Mouse (Mus musculus): ENCODE results near the gene Cacna1d. TPM values are rescaled to one million over a fixed set of nuclear protein-coding genes. Genes with fewer than 3 reads are reported as not detected.

Gene Cacna1d
- polyA plus RNA-seq, 1 experiment, result not detected

- H3ac ChIP-seq (ENCODE audit: control insufficient read depth, insufficient read length, low read depth), result no peak overlapping the region
- no peak overlapping the region for H3K4me3 ChIP-seq (ENCODE audit: insufficient read depth, poor library complexity, severe bottlenecking)
- peaks cover 3% of the 10 kb centered on the region for H3K27me3 ChIP-seq (ENCODE audit: control insufficient read depth, insufficient read depth, insufficient read length)
- TF ChIP-seq CTCF (IDR thresholded peaks at IDR 0.05; ENCODE audit: control insufficient read depth, insufficient read depth, insufficient read length) (no peak), FOSL1 (IDR thresholded peaks at IDR 0.05; ENCODE audit: insufficient read depth, low read length, poor library complexity, severe bottlenecking) (no peak), USF1 (IDR thresholded peaks at IDR 0.05; ENCODE audit: low read depth) (no peak), CEBPB (IDR thresholded peaks at IDR 0.05; ENCODE audit: low read depth) (no peak), MYOG (IDR thresholded peaks at IDR 0.05; ENCODE audit: control insufficient read depth, extremely low read depth, insufficient read length) (no peak), MYOD1 (IDR thresholded peaks at IDR 0.05; ENCODE audit: control insufficient read depth, insufficient read length, low read depth) (no peak)
- no peaks in the 10 kb centered on the region for H3K79me3 ChIP-seq (ENCODE audit: low read depth)
- no peaks in the 10 kb centered on the region for H3K79me2 ChIP-seq (ENCODE audit: control insufficient read depth, insufficient read depth)
- no peaks in the 10 kb centered on the region for H3K36me3 ChIP-seq (ENCODE audit: control insufficient read depth, insufficient read depth)
Observed at GRCm38 (mm10) chr14:30106550-30106949, 384.7 kb downstream of the Cacna1d start.

- Histone ChIP-seq H3K36me3 (ENCODE audit: control insufficient read depth, insufficient read depth) (no peaks in the 10 kb centered on the region), H3K4me3 (ENCODE audit: insufficient read depth, poor library complexity, severe bottlenecking) (no peak overlapping the region), H3K79me2 (ENCODE audit: control insufficient read depth, insufficient read depth) (no peaks in the 10 kb centered on the region), H3K79me3 (ENCODE audit: low read depth) (no peaks in the 10 kb centered on the region), H3K27me3 (ENCODE audit: control insufficient read depth, insufficient read depth, insufficient read length) (peaks cover under 1% of the 10 kb centered on the region), H3ac (ENCODE audit: control insufficient read depth, insufficient read length, low read depth) (no peak overlapping the region)
- no peak for TF ChIP-seq CEBPB (IDR thresholded peaks at IDR 0.05; ENCODE audit: low read depth)
- no peak for TF ChIP-seq MYOG (IDR thresholded peaks at IDR 0.05; ENCODE audit: control insufficient read depth, extremely low read depth, insufficient read length)
- TF ChIP-seq FOSL1 (IDR thresholded peaks at IDR 0.05; ENCODE audit: insufficient read depth, low read length, poor library complexity, severe bottlenecking), result no peak
- no peak for TF ChIP-seq CTCF (IDR thresholded peaks at IDR 0.05; ENCODE audit: control insufficient read depth, insufficient read depth, insufficient read length)
- no peak for TF ChIP-seq MYOD1 (IDR thresholded peaks at IDR 0.05; ENCODE audit: control insufficient read depth, insufficient read length, low read depth)
- no peak for TF ChIP-seq MAX (IDR thresholded peaks at IDR 0.05)
- TF ChIP-seq USF1 (IDR thresholded peaks at IDR 0.05; ENCODE audit: low read depth), result no peak
Observed at GRCm38 (mm10) chr14:30105551-30105950, 385.7 kb downstream of the Cacna1d start.

GRCm38 (mm10) chr14:30103946-30104536 lies 387.2 kb downstream of the Cacna1d start:
- peaks cover 8% of the 10 kb centered on the region for H3K27me3 ChIP-seq (ENCODE audit: control insufficient read depth, insufficient read depth, insufficient read length)
- H3K36me3 ChIP-seq (ENCODE audit: control insufficient read depth, insufficient read depth), result no peaks in the 10 kb centered on the region
- no peak overlapping the region for H3ac ChIP-seq (ENCODE audit: control insufficient read depth, insufficient read length, low read depth)
- TF ChIP-seq MAX (IDR thresholded peaks at IDR 0.05) (no peak), FOSL1 (IDR thresholded peaks at IDR 0.05; ENCODE audit: insufficient read depth, low read length, poor library complexity, severe bottlenecking) (no peak), CEBPB (IDR thresholded peaks at IDR 0.05; ENCODE audit: low read depth) (no peak), MYOD1 (IDR thresholded peaks at IDR 0.05; ENCODE audit: control insufficient read depth, insufficient read length, low read depth) (no peak), MYOG (IDR thresholded peaks at IDR 0.05; ENCODE audit: control insufficient read depth, extremely low read depth, insufficient read length) (no peak), CTCF (IDR thresholded peaks at IDR 0.05; ENCODE audit: control insufficient read depth, insufficient read depth, insufficient read length) (no peak), USF1 (IDR thresholded peaks at IDR 0.05; ENCODE audit: low read depth) (no peak)
- no peaks in the 10 kb centered on the region for H3K79me3 ChIP-seq (ENCODE audit: low read depth)
- no peak overlapping the region for H3K4me3 ChIP-seq (ENCODE audit: insufficient read depth, poor library complexity, severe bottlenecking)
- H3K79me2 ChIP-seq (ENCODE audit: control insufficient read depth, insufficient read depth), result no peaks in the 10 kb centered on the region

GRCm38 (mm10) chr14:30097239-30097638 lies 394.0 kb downstream of the Cacna1d start:
- H3K36me3 ChIP-seq (ENCODE audit: control insufficient read depth, insufficient read depth), result no peaks in the 10 kb centered on the region
- no peak for TF ChIP-seq MAX (IDR thresholded peaks at IDR 0.05)
- no peak for TF ChIP-seq USF1 (IDR thresholded peaks at IDR 0.05; ENCODE audit: low read depth)
- TF ChIP-seq FOSL1 (IDR thresholded peaks at IDR 0.05; ENCODE audit: insufficient read depth, low read length, poor library complexity, severe bottlenecking), result no peak
- no peak for TF ChIP-seq MYOG (IDR thresholded peaks at IDR 0.05; ENCODE audit: control insufficient read depth, extremely low read depth, insufficient read length)
- TF ChIP-seq CTCF (IDR thresholded peaks at IDR 0.05; ENCODE audit: control insufficient read depth, insufficient read depth, insufficient read length), result no peak
- no peak for TF ChIP-seq MYOD1 (IDR thresholded peaks at IDR 0.05; ENCODE audit: control insufficient read depth, insufficient read length, low read depth)
- TF ChIP-seq CEBPB (IDR thresholded peaks at IDR 0.05; ENCODE audit: low read depth), result no peak
- peaks cover 8% of the 10 kb centered on the region for H3K27me3 ChIP-seq (ENCODE audit: control insufficient read depth, insufficient read depth, insufficient read length)
- H3K79me3 ChIP-seq (ENCODE audit: low read depth), result no peaks in the 10 kb centered on the region
- no peaks in the 10 kb centered on the region for H3K79me2 ChIP-seq (ENCODE audit: control insufficient read depth, insufficient read depth)
- H3ac ChIP-seq (ENCODE audit: control insufficient read depth, insufficient read length, low read depth), result no peak overlapping the region
- H3K4me3 ChIP-seq (ENCODE audit: insufficient read depth, poor library complexity, severe bottlenecking), result no peak overlapping the region

- no peak for TF ChIP-seq CTCF (IDR thresholded peaks at IDR 0.05; ENCODE audit: control insufficient read depth, insufficient read depth, insufficient read length)
- no peak for TF ChIP-seq USF1 (IDR thresholded peaks at IDR 0.05; ENCODE audit: low read depth)
- no peak for TF ChIP-seq MYOD1 (IDR thresholded peaks at IDR 0.05; ENCODE audit: control insufficient read depth, insufficient read length, low read depth)
- TF ChIP-seq MAX (IDR thresholded peaks at IDR 0.05), result no peak
- no peak for TF ChIP-seq MYOG (IDR thresholded peaks at IDR 0.05; ENCODE audit: control insufficient read depth, extremely low read depth, insufficient read length)
- no peak for TF ChIP-seq CEBPB (IDR thresholded peaks at IDR 0.05; ENCODE audit: low read depth)
- TF ChIP-seq FOSL1 (IDR thresholded peaks at IDR 0.05; ENCODE audit: insufficient read depth, low read length, poor library complexity, severe bottlenecking), result no peak
- H3K4me3 ChIP-seq (ENCODE audit: insufficient read depth, poor library complexity, severe bottlenecking), result no peak overlapping the region
- no peaks in the 10 kb centered on the region for H3K79me2 ChIP-seq (ENCODE audit: control insufficient read depth, insufficient read depth)
- no peaks in the 10 kb centered on the region for H3K27me3 ChIP-seq (ENCODE audit: control insufficient read depth, insufficient read depth, insufficient read length)
- H3K36me3 ChIP-seq (ENCODE audit: control insufficient read depth, insufficient read depth), result no peaks in the 10 kb centered on the region
- H3ac ChIP-seq (ENCODE audit: control insufficient read depth, insufficient read length, low read depth), result no peak overlapping the region
- no peaks in the 10 kb centered on the region for H3K79me3 ChIP-seq (ENCODE audit: low read depth)
Observed at GRCm38 (mm10) chr14:30092426-30092825, 398.8 kb downstream of the Cacna1d start.
